15 mouse cellular contexts compared by ENCODE assay signal in the genomic region with DNA sequence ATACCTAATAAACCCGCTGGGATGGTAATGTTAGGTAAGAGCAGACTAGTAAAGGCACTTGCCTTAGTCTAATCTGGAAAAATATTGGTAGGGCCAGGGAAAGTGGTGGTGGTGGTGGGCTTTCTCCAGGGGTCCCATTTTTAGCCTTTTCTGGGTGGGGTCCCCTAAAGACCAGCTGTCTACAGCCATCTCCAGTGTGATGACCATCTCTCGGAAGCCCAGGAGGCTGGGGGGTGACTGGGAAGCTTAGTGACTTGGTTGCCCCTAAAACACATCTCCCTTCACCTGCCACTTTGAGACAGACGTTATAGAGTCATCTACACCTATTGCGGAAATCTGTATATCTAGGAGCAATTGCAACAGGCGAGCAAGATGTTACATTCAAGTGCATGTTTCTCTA. TPM values are rescaled to one million over a fixed set of nuclear protein-coding genes. Genes with fewer than 3 reads are reported as not detected.
A peak's percentile ranks its signal among the peaks of the same experiment; 100 is the strongest.
DNase-seq lines count a peak whose midpoint lies in the region; ATAC-seq and TF ChIP-seq lines count a peak whose summit lies in the region.
"Had no signal": no experiment of that assay in that cellular context is flagged by ENCODE, and none has a peak within 500 bp of the region (broad histone marks: within the 10 kb centered on the region; RNA-seq: fewer than 3 reads in every experiment).

No protein-coding gene starts in this region.

- H3K9me3 ChIP-seq in heart, embryonic 11.5 days (replicated peaks; ENCODE audit: control insufficient read depth, low read length) = no peaks in the 10 kb centered on the region
- H3K9me3 ChIP-seq in embryonic facial prominence, embryonic 13.5 days = no peaks in the 10 kb centered on the region
- H3K9me3 ChIP-seq in forebrain, embryonic 13.5 days (replicated peaks) = no peaks in the 10 kb centered on the region
- no peaks in the 10 kb centered on the region for H3K9me3 ChIP-seq in limb, embryonic 14.5 days (ENCODE audit: control insufficient read depth, low read length)
- no peaks in the 10 kb centered on the region for H3K9me3 ChIP-seq in liver, embryonic 12.5 days (replicated peaks)

- TF ChIP-seq POLR2A in limb, embryonic 14.5 days (IDR thresholded peaks at IDR 0.05; ENCODE audit: borderline replicate concordance, extremely low read depth, insufficient read depth, insufficient read length) = no peak

- H3K9ac ChIP-seq in heart, embryonic 11.5 days (ENCODE audit: low read depth, low read length) = no peak overlapping the region
- H3K9ac ChIP-seq in embryonic facial prominence, embryonic 13.5 days = peak overlapping the region; percentile 55; the same call in 1 of the 2 replicates
- 0 out of 2 replicates have a peak overlapping the region, but pooled peaks have one; percentile 45 for H3K9ac ChIP-seq in forebrain, embryonic 13.5 days
- H3K9ac ChIP-seq in limb, embryonic 14.5 days (ENCODE audit: low read depth, low read length, severe bottlenecking) = no peak overlapping the region; the same call in 1 of the 2 replicates
- H3K9ac ChIP-seq in liver, embryonic 12.5 days = no peak overlapping the region

- intact Hi-C loops in left cerebral cortex, postnatal 36 days (cut with DNase I) = no loop called here

- ATAC-seq in heart, embryonic 11.5 days (replicated peaks; ENCODE audit: insufficient number of reproducible peaks, low FRiP score, low TSS enrichment) = no peak
- no peak for ATAC-seq in embryonic facial prominence, embryonic 13.5 days (ENCODE audit: insufficient number of reproducible peaks, insufficient read depth, low FRiP score, low TSS enrichment, low read depth)
- no peak for ATAC-seq in forebrain, embryonic 13.5 days
- no peak for ATAC-seq in limb, embryonic 14.5 days (ENCODE audit: low FRiP score, low read depth)
- no peak for ATAC-seq in liver, embryonic 12.5 days

- 84% methylated on average over 5 of the region's 5 CpGs for WGBS in heart, embryonic 11.5 days (ENCODE audit: insufficient replicate concordance)
- 79% methylated on average over 5 of the region's 5 CpGs for WGBS in embryonic facial prominence, embryonic 13.5 days
- WGBS in forebrain, embryonic 13.5 days = 78% methylated on average over 5 of the region's 5 CpGs
- WGBS in limb, embryonic 14.5 days = 64% methylated on average over 5 of the region's 5 CpGs
- WGBS in liver, embryonic 12.5 days (ENCODE audit: insufficient replicate concordance) = 65% methylated on average over 5 of the region's 5 CpGs

- H3K27ac ChIP-seq in heart, embryonic 11.5 days (ENCODE audit: low read depth, low read length) = no peak overlapping the region
- peak overlapping the region; percentile 17; the same call in 1 of the 2 replicates for H3K27ac ChIP-seq in embryonic facial prominence, embryonic 13.5 days
- peak overlapping the region; percentile 83 for H3K27ac ChIP-seq in forebrain, embryonic 13.5 days
- no peak overlapping the region; the same call in 1 of the 2 replicates for H3K27ac ChIP-seq in limb, embryonic 14.5 days (replicated peaks; ENCODE audit: low read depth, low read length)
- H3K27ac ChIP-seq in liver, embryonic 12.5 days = no peak overlapping the region

- H3K27me3 ChIP-seq in heart, embryonic 11.5 days (ENCODE audit: control insufficient read depth, insufficient read depth, low read length) = no peaks in the 10 kb centered on the region
- H3K27me3 ChIP-seq in embryonic facial prominence, embryonic 13.5 days = no peaks in the 10 kb centered on the region
- H3K27me3 ChIP-seq in forebrain, embryonic 13.5 days = no peaks in the 10 kb centered on the region
- no peaks in the 10 kb centered on the region for H3K27me3 ChIP-seq in limb, embryonic 14.5 days (ENCODE audit: control insufficient read depth, insufficient read depth, low read length)
- peaks cover 22% of the 10 kb centered on the region for H3K27me3 ChIP-seq in liver, embryonic 12.5 days (replicated peaks)

- H3K4me3 ChIP-seq in heart, embryonic 11.5 days (ENCODE audit: low read depth, low read length) = no peak overlapping the region
- H3K4me3 ChIP-seq in embryonic facial prominence, embryonic 13.5 days = no peak overlapping the region
- 0 out of 2 replicates have a peak overlapping the region, but pooled peaks have one; percentile 2 for H3K4me3 ChIP-seq in forebrain, embryonic 13.5 days
- no peak overlapping the region for H3K4me3 ChIP-seq in limb, embryonic 14.5 days (replicated peaks; ENCODE audit: low read length)
- H3K4me3 ChIP-seq in liver, embryonic 12.5 days = no peak overlapping the region
- H3K4me3 ChIP-seq: megakaryocyte, embryonic 14.5 days had no signal

- DNase-seq in heart, adult 11 months = peak; percentile 73
- DNase-seq in limb, embryonic 14.5 days (ENCODE audit: low spot score) = no peak
- no peak for DNase-seq in layer of hippocampus, postnatal 14 days (ENCODE audit: low spot score in 2 of 2)
- no peak for DNase-seq in left cerebral cortex, postnatal 36 days (ENCODE audit: low spot score in 2 of 2)
- DNase-seq: adrenal gland, postnatal 25 days; kidney, postnatal 10 days; layer of hippocampus, adult 9-11 months; lung, adult 18-20 months; right cerebral cortex, postnatal 14 days had no signal

- H3K36me3 ChIP-seq in heart, embryonic 11.5 days (ENCODE audit: control insufficient read depth, insufficient read depth, low read length) = no peaks in the 10 kb centered on the region
- H3K36me3 ChIP-seq in embryonic facial prominence, embryonic 13.5 days = peaks cover 13% of the 10 kb centered on the region
- peaks cover 15% of the 10 kb centered on the region for H3K36me3 ChIP-seq in forebrain, embryonic 13.5 days (ENCODE audit: poor library complexity, severe bottlenecking)
- H3K36me3 ChIP-seq in limb, embryonic 14.5 days (ENCODE audit: control insufficient read depth, insufficient read depth, low read length) = peaks cover 44% of the 10 kb centered on the region
- no peaks in the 10 kb centered on the region for H3K36me3 ChIP-seq in liver, embryonic 12.5 days

- H3K4me2 ChIP-seq in heart, embryonic 11.5 days = no peak overlapping the region
- no peak overlapping the region for H3K4me2 ChIP-seq in embryonic facial prominence, embryonic 13.5 days
- peak overlapping the region; percentile 53 for H3K4me2 ChIP-seq in forebrain, embryonic 13.5 days
- H3K4me2 ChIP-seq in limb, embryonic 14.5 days (replicated peaks; ENCODE audit: low read depth, low read length, severe bottlenecking) = peak overlapping the region; percentile 44
- H3K4me2 ChIP-seq in liver, embryonic 12.5 days = no peak overlapping the region

- peaks cover 18% of the 10 kb centered on the region for H3K4me1 ChIP-seq in heart, embryonic 11.5 days (ENCODE audit: control insufficient read depth, insufficient read depth, low read length)
- H3K4me1 ChIP-seq in embryonic facial prominence, embryonic 13.5 days = peaks cover 82% of the 10 kb centered on the region
- peaks cover 82% of the 10 kb centered on the region for H3K4me1 ChIP-seq in forebrain, embryonic 13.5 days
- H3K4me1 ChIP-seq in limb, embryonic 14.5 days (ENCODE audit: control insufficient read depth, insufficient read depth, low read length) = peaks cover 66% of the 10 kb centered on the region
- no peaks in the 10 kb centered on the region for H3K4me1 ChIP-seq in liver, embryonic 12.5 days

RNA-seq across cellular contexts. Expression of a gene that starts 6.0 kb away (rescaled TPM):
- 8.7 and 8.9 TPM in 2 replicates for polyA plus RNA-seq in heart, embryonic 11.5 days (2014; fragmentation: Nextera tagmentation; extraction: Ambion mirVana)
- polyA plus RNA-seq in embryonic facial prominence, embryonic 13.5 days (2015; fragmentation: Nextera tagmentation; extraction: Ambion mirVana) = 51.1 and 53.9 TPM in 2 replicates
- polyA plus RNA-seq in forebrain, embryonic 13.5 days (2015; fragmentation: Nextera tagmentation; extraction: Ambion mirVana) = 20.6 and 21.2 TPM in 2 replicates
- 91.4 and 121 TPM in 2 replicates for polyA plus RNA-seq in limb, embryonic 14.5 days (2012; rRNA removed)
- 59.8 and 72.3 TPM in 2 replicates for polyA plus RNA-seq in limb, embryonic 14.5 days (2014; fragmentation: Nextera tagmentation; extraction: Ambion mirVana)
- polyA plus RNA-seq in liver, embryonic 12.5 days (2016; fragmentation: Nextera tagmentation; extraction: Ambion mirVana) = 1.1 and 1.7 TPM in 2 replicates
- total RNA-seq in layer of hippocampus, postnatal 14 days (2021) = 10 to 100 TPM in 1 of 2 experiments, 1 to 10 TPM in 1; 9.9 to 10.7 TPM
- total RNA-seq in left cerebral cortex, postnatal 36 days (2021) = 10 to 100 TPM; 18.8 to 20.5 TPM
- total RNA-seq: MEL had no signal

Comparison
In these comparisons a context has a peak if more than half of its experiments do, and no peak if none do; other contexts are left out.
1. H3K27ac ChIP-seq: peak in embryonic facial prominence, embryonic 13.5 days (single experiment) and forebrain, embryonic 13.5 days (single experiment); none in heart, embryonic 11.5 days (single experiment), limb, embryonic 14.5 days (single experiment) and liver, embryonic 12.5 days (single experiment).
2. H3K4me2 ChIP-seq: peak in forebrain, embryonic 13.5 days (single experiment) and limb, embryonic 14.5 days (single experiment); none in heart, embryonic 11.5 days (single experiment), embryonic facial prominence, embryonic 13.5 days (single experiment) and liver, embryonic 12.5 days (single experiment).
3. H3K9ac ChIP-seq: peak in embryonic facial prominence, embryonic 13.5 days (single experiment) and forebrain, embryonic 13.5 days (single experiment); none in heart, embryonic 11.5 days (single experiment), limb, embryonic 14.5 days (single experiment) and liver, embryonic 12.5 days (single experiment).